Mouse (Mus musculus): ENCODE measurements at regions not wholly inside any gene's neighbourhood (a gene's known extent, or its start where the extent isn't known, plus 50 kb on each side); places are given as distances from the start of the nearest gene placed in this dataset.

DNA sequence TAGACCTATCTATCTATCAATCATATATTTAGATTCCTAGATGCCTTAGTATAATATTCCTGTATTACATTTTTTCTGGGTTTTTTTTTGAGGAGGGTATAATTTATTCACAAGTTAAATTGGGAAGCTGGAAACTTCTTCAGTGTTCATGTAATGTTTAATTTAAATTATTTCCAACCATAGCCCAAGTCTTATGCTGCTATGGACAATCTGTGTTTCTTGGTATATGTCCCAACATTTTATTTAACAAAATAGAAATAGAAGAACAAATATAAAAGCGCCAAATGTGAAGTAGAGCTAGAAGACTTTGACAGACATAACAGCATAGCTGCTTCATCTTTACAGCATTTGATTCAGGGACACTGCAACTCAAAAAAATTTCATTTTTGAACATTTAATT lies 321.2 kb upstream of the Nr2f1 start:
- Histone ChIP-seq H3K4me1 (ENCODE audit: control insufficient read depth, insufficient read depth, low read length) (no peaks in the 10 kb centered on the region), H3K9ac (replicated peaks; ENCODE audit: low read depth, low read length) (no peak overlapping the region), H3K27ac (ENCODE audit: low read depth, low read length) (no peak overlapping the region), H3K36me3 (ENCODE audit: control insufficient read depth, insufficient read depth, low read length) (no peaks in the 10 kb centered on the region), H3K9me3 (ENCODE audit: control insufficient read depth, low read length) (no peaks in the 10 kb centered on the region), H3K4me2 (ENCODE audit: low read depth, low read length) (no peak overlapping the region), H3K4me3 (ENCODE audit: low read depth, low read length) (no peak overlapping the region), H3K27me3 (ENCODE audit: control insufficient read depth, insufficient read depth, low read length) (no peaks in the 10 kb centered on the region)
- 91% methylated on average over 1 of the region's 1 CpGs for WGBS
- no peak for ATAC-seq (ENCODE audit: low read depth)

GRCm38 (mm10) chr13:78520186-78520585 lies 320.6 kb upstream of the Nr2f1 start:
- Histone ChIP-seq H3K4me3 (ENCODE audit: low read depth, low read length) (no peak overlapping the region), H3K9me3 (ENCODE audit: control insufficient read depth, low read length) (no peaks in the 10 kb centered on the region), H3K27me3 (ENCODE audit: control insufficient read depth, insufficient read depth, low read length) (no peaks in the 10 kb centered on the region), H3K4me1 (ENCODE audit: control insufficient read depth, insufficient read depth, low read length) (no peaks in the 10 kb centered on the region), H3K36me3 (ENCODE audit: control insufficient read depth, insufficient read depth, low read length) (no peaks in the 10 kb centered on the region), H3K27ac (ENCODE audit: low read depth, low read length) (no peak overlapping the region), H3K4me2 (ENCODE audit: low read depth, low read length) (no peak overlapping the region), H3K9ac (replicated peaks; ENCODE audit: low read depth, low read length) (no peak overlapping the region)
- 92% methylated on average over 3 of the region's 3 CpGs for WGBS
- no peak for ATAC-seq (ENCODE audit: low read depth)

- WGBS, result 93% methylated on average over 7 of the region's 7 CpGs
- Histone ChIP-seq H3K4me3 (ENCODE audit: low read depth, low read length) (no peak overlapping the region), H3K9me3 (ENCODE audit: control insufficient read depth, low read length) (no peaks in the 10 kb centered on the region), H3K4me2 (ENCODE audit: low read depth, low read length) (no peak overlapping the region), H3K9ac (replicated peaks; ENCODE audit: low read depth, low read length) (no peak overlapping the region), H3K27ac (ENCODE audit: low read depth, low read length) (no peak overlapping the region), H3K27me3 (ENCODE audit: control insufficient read depth, insufficient read depth, low read length) (no peaks in the 10 kb centered on the region), H3K4me1 (ENCODE audit: control insufficient read depth, insufficient read depth, low read length) (no peaks in the 10 kb centered on the region), H3K36me3 (ENCODE audit: control insufficient read depth, insufficient read depth, low read length) (no peaks in the 10 kb centered on the region)
- ATAC-seq (ENCODE audit: low read depth), result no peak
These were observed 301.0 kb upstream of the Nr2f1 start for GRCm38 (mm10) chr13:78500551-78500950.

DNA sequence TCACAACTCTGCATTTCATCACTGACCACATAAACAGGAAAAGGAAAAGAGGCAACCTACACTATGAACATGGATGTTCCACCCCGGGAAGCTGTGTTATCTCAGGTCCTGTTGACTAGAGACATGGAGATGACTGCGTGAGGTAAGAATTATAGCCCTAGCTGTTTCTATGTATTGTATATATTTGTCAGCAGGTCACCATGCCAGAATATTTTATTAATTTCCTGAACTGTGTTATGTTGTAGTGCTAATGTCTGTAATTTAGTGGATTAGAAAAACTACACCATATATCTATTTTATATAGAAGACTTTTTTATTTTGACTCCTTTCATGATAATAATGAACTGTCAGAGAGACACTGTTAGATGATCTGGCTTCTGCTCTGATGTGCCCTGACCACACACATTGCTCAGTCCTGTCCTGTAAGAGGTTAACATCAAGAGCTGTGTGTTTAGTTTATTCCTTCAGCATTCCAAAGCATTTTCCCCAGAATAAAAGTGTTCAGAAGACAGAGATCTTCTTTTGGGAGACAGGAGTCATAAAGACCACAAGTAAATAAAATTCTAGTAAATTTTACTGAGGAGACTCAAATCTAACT lies 284.3 kb upstream of the Nr2f1 start:
- H3K27ac ChIP-seq (ENCODE audit: low read depth, low read length), result no peak overlapping the region
- H3K4me3 ChIP-seq (ENCODE audit: low read depth, low read length), result no peak overlapping the region
- ATAC-seq (ENCODE audit: low read depth), result no peak
- H3K4me2 ChIP-seq (ENCODE audit: low read depth, low read length), result no peak overlapping the region
- H3K27me3 ChIP-seq (ENCODE audit: control insufficient read depth, insufficient read depth, low read length), result no peaks in the 10 kb centered on the region
- no peak overlapping the region for H3K9ac ChIP-seq (replicated peaks; ENCODE audit: low read depth, low read length)
- no peaks in the 10 kb centered on the region for H3K4me1 ChIP-seq (ENCODE audit: control insufficient read depth, insufficient read depth, low read length)
- no peaks in the 10 kb centered on the region for H3K36me3 ChIP-seq (ENCODE audit: control insufficient read depth, insufficient read depth, low read length)
- H3K9me3 ChIP-seq (ENCODE audit: control insufficient read depth, low read length), result no peaks in the 10 kb centered on the region
- WGBS, result 83% methylated on average over 2 of the region's 2 CpGs

DNA sequence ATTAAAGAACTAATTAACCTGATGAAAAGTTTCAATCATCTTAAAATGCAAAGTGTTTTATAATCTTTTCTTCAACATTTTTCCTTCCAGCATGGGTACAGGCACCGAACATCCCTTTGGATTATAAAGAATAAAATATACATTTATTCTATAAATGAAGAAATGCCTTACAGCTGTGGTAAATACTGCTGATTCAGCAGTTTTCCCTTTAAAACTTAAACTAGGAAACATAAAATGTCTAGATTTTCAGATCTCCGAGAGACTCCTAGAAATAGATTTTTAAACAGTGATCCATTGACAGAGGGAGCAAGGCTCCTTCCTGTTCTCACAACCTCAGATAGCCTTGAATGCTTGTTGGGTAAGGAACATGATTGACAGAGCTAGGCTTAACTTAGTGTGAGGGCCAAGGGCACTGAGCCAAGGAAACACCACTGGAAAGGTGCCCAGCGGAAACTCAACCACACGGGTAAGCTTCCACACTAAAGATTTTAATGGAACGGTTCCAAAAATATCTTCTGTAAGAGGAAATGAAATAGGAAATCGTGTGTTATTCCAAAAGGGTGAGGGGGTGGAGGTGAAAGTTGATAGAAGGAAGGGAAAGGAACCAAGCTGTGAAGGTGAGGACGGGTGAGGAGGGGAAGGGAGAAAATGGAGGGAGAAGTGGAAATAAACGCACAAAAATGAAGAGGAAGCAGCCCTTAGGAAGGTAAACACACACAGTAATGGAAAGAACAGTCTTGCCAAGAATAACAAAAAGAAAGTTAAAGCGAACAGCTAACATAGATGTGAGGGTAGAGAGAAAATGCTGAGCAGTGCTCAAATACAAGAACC lies 283.6 kb upstream of the Nr2f1 start:
- Histone ChIP-seq H3K9ac (replicated peaks; ENCODE audit: low read depth, low read length) (no peak overlapping the region), H3K27ac (ENCODE audit: low read depth, low read length) (no peak overlapping the region), H3K27me3 (ENCODE audit: control insufficient read depth, insufficient read depth, low read length) (no peaks in the 10 kb centered on the region), H3K4me1 (ENCODE audit: control insufficient read depth, insufficient read depth, low read length) (no peaks in the 10 kb centered on the region), H3K4me2 (ENCODE audit: low read depth, low read length) (no peak overlapping the region), H3K9me3 (ENCODE audit: control insufficient read depth, low read length) (no peaks in the 10 kb centered on the region), H3K4me3 (ENCODE audit: low read depth, low read length) (no peak overlapping the region), H3K36me3 (ENCODE audit: control insufficient read depth, insufficient read depth, low read length) (no peaks in the 10 kb centered on the region)
- 70% methylated on average over 9 of the region's 9 CpGs for WGBS
- ATAC-seq (ENCODE audit: low read depth), result no peak

- WGBS, result 63% methylated on average over 2 of the region's 2 CpGs
- Histone ChIP-seq H3K36me3 (ENCODE audit: control insufficient read depth, insufficient read depth, low read length) (no peaks in the 10 kb centered on the region), H3K9me3 (ENCODE audit: control insufficient read depth, low read length) (no peaks in the 10 kb centered on the region), H3K27me3 (ENCODE audit: control insufficient read depth, insufficient read depth, low read length) (no peaks in the 10 kb centered on the region), H3K27ac (ENCODE audit: low read depth, low read length) (no peak overlapping the region), H3K4me2 (ENCODE audit: low read depth, low read length) (no peak overlapping the region), H3K4me3 (ENCODE audit: low read depth, low read length) (no peak overlapping the region), H3K4me1 (ENCODE audit: control insufficient read depth, insufficient read depth, low read length) (no peaks in the 10 kb centered on the region), H3K9ac (replicated peaks; ENCODE audit: low read depth, low read length) (no peak overlapping the region)
- ATAC-seq (ENCODE audit: low read depth), result no peak
These were observed 251.9 kb upstream of the Nr2f1 start for GRCm38 (mm10) chr13:78451333-78452070.

DNA sequence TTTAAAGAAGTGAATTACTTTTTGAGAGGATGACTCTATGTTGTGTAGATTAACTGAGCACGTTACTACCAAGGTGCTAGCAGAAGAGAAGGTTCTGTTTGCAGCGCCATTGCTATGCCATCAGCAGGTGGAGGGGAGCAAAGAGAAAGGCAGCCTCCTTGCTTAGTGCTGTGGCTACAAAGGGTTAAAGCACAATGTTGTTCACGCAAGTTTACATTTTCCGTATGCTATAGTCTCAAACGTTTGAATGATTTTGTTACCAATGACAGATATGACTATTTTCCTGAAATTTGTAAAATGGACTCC lies 247.1 kb upstream of the Nr2f1 start:
- no peaks in the 10 kb centered on the region for H3K27me3 ChIP-seq (ENCODE audit: control insufficient read depth, insufficient read depth, low read length)
- H3K9ac ChIP-seq (replicated peaks; ENCODE audit: low read depth, low read length), result no peak overlapping the region
- WGBS, result 58% methylated on average over 5 of the region's 5 CpGs
- no peak overlapping the region for H3K27ac ChIP-seq (ENCODE audit: low read depth, low read length)
- no peaks in the 10 kb centered on the region for H3K36me3 ChIP-seq (ENCODE audit: control insufficient read depth, insufficient read depth, low read length)
- H3K4me2 ChIP-seq (ENCODE audit: low read depth, low read length), result peak overlapping the region; percentile 19
- no peak overlapping the region for H3K4me3 ChIP-seq (ENCODE audit: low read depth, low read length)
- peak; percentile 38; the same call in 1 of the 2 replicates for ATAC-seq (ENCODE audit: low read depth)
- H3K9me3 ChIP-seq (ENCODE audit: control insufficient read depth, low read length), result no peaks in the 10 kb centered on the region
- peaks cover 10% of the 10 kb centered on the region for H3K4me1 ChIP-seq (ENCODE audit: control insufficient read depth, insufficient read depth, low read length)

- H3K4me1 ChIP-seq (ENCODE audit: control insufficient read depth, insufficient read depth, low read length), result peaks cover 10% of the 10 kb centered on the region
- no peak overlapping the region for H3K4me3 ChIP-seq (ENCODE audit: low read depth, low read length)
- peak; percentile 82 for ATAC-seq (ENCODE audit: low read depth)
- no peaks in the 10 kb centered on the region for H3K27me3 ChIP-seq (ENCODE audit: control insufficient read depth, insufficient read depth, low read length)
- H3K4me2 ChIP-seq (ENCODE audit: low read depth, low read length), result peak overlapping the region; percentile 19
- no peaks in the 10 kb centered on the region for H3K9me3 ChIP-seq (ENCODE audit: control insufficient read depth, low read length)
- H3K9ac ChIP-seq (replicated peaks; ENCODE audit: low read depth, low read length), result peak overlapping the region; percentile 34; the same call in 1 of the 2 replicates
- 16% methylated on average over 14 of the region's 14 CpGs for WGBS
- H3K36me3 ChIP-seq (ENCODE audit: control insufficient read depth, insufficient read depth, low read length), result no peaks in the 10 kb centered on the region
- peak overlapping the region; percentile 22; the same call in 1 of the 2 replicates for H3K27ac ChIP-seq (ENCODE audit: low read depth, low read length)
These were observed 246.6 kb upstream of the Nr2f1 start for GRCm38 (mm10) chr13:78445891-78446725.

All from neural tube, embryonic 14.5 days (tissue).